Mouse (Mus musculus): ENCODE data around the gene Msh2.

GRCm38 (mm10) chr17:87700101-87700500 is 28.0 kb downstream of the Msh2 start:
- no peak for TF ChIP-seq CTCF (IDR thresholded peaks at IDR 0.05)
- no peak for TF ChIP-seq EP300 (IDR thresholded peaks at IDR 0.05)

Data from lung, postnatal 0 days (tissue).